Comparison of ENCODE assay signal across 17 mouse cellular contexts in the genomic region with DNA sequence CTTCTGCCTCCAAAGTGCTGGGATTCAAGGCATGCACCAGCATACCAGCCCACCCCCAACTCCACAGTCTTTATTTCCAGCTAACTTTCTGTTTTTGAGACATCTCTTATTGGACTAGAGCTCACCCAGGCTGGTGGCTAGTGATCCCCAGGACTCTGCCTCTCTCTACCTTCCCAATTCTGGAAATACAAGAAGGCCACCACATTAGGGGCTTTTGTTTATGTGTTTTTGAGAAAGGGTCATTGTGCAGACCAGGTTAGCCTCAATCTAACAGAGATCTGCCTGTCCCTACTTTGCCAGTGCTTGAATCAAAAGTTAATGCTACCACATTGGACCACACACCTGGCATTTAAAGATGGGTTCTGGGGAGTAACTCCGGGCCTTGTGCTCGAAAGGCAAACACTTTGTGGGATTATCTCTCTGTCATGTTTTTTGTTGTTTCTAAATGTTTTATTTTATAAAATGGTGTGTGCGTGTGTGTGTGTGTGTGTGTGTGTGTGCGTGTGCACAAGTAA.
"Had no signal": no experiment of that assay in that cellular context is flagged by ENCODE, and none has a peak within 500 bp of the region (broad histone marks: within the 10 kb centered on the region; RNA-seq: fewer than 3 reads in every experiment).

No protein-coding gene starts in this region.

- H3K4me1 ChIP-seq: neural tube, embryonic 12.5 days had no signal

- H3K36me3 ChIP-seq: neural tube, embryonic 12.5 days; neural tube, embryonic 13.5 days; neural tube, embryonic 15.5 days; stomach, embryonic 15.5 days had no signal

- H3K27me3 ChIP-seq: neural tube, embryonic 12.5 days; neural tube, embryonic 13.5 days; neural tube, embryonic 15.5 days; stomach, embryonic 15.5 days had no signal

- H3K4me3 ChIP-seq: neural tube, embryonic 12.5 days; neural tube, embryonic 13.5 days; neural tube, embryonic 15.5 days; stomach, embryonic 15.5 days had no signal

- H3K27ac ChIP-seq: neural tube, embryonic 12.5 days; neural tube, embryonic 13.5 days; neural tube, embryonic 15.5 days; stomach, embryonic 15.5 days; stomach, postnatal 0 days had no signal

- H3K9me3 ChIP-seq: neural tube, embryonic 12.5 days; neural tube, embryonic 13.5 days; neural tube, embryonic 15.5 days; stomach, embryonic 15.5 days had no signal

- H3K9ac ChIP-seq: neural tube, embryonic 12.5 days; neural tube, embryonic 13.5 days; neural tube, embryonic 15.5 days; stomach, embryonic 15.5 days had no signal

- DNase-seq: retina, postnatal 1 day; right cerebral cortex, adult 18-20 months; right cerebral cortex, postnatal 14 days; right cerebral cortex, postnatal 25 days; right cerebral cortex, postnatal 4 days; spleen, adult 18-20 months; thymus, adult 18-20 months; thymus, adult 2 months; thymus, postnatal 14 days; thymus, postnatal 25 days; thymus, postnatal 36 days; thymus, postnatal 4 days had no signal
